Mouse (Mus musculus) heart, embryonic 11.5 days (tissue): ENCODE measurements around the gene Col23a1. TPM values are rescaled to one million over a fixed set of nuclear protein-coding genes. Genes with fewer than 3 reads are reported as not detected.

ENCODE experiments used
- ATAC-seq: fragments of 200-750 bp; cut with Nextera tagmentation; replicated peaks from 2 replicates; pipeline ENCODE4 v1.8.0; 2017; ENCODE audit warnings: moderate library complexity; ENCODE audit not compliant: insufficient number of reproducible peaks, low FRiP score, low TSS enrichment
- H3K27ac ChIP-seq: fragments of 300-500 bp; sonication (generic); 2 replicates; pipeline ENCODE4 v1.5.1; 2014; ENCODE audit warnings: mild to moderate bottlenecking, low read depth, low read length
- H3K27me3 ChIP-seq: fragments of 300-500 bp; sonication (generic); 2 replicates; pipeline ENCODE4 v1.6.1; 2014; ENCODE audit warnings: mild to moderate bottlenecking, low read length, mixed read lengths; ENCODE audit not compliant: control insufficient read depth, insufficient read depth
- H3K36me3 ChIP-seq: fragments of 300-500 bp; sonication (generic); 2 replicates; pipeline ENCODE4 v1.6.1; 2014; ENCODE audit warnings: mild to moderate bottlenecking, low read length, moderate library complexity, mixed read lengths; ENCODE audit not compliant: control insufficient read depth, insufficient read depth
- H3K4me1 ChIP-seq: fragments of 300-500 bp; sonication (generic); 2 replicates; pipeline ENCODE4 v1.6.1; 2014; ENCODE audit warnings: low read length; ENCODE audit not compliant: control insufficient read depth, insufficient read depth
- H3K4me2 ChIP-seq: fragments of 300-500 bp; sonication (generic); 2 replicates; pipeline ENCODE4 v1.6.1; 2014; ENCODE audit warnings: mild to moderate bottlenecking, moderate library complexity
- H3K4me3 ChIP-seq: fragments of 300-500 bp; sonication (generic); 2 replicates; pipeline ENCODE4 v1.5.1; 2014; ENCODE audit warnings: low read depth, low read length
- H3K9ac ChIP-seq: fragments of 300-500 bp; sonication (generic); 2 replicates; pipeline ENCODE4 v1.6.1; 2014; ENCODE audit warnings: mild to moderate bottlenecking, low read depth, low read length, moderate library complexity
- H3K9me3 ChIP-seq: fragments of 300-500 bp; sonication (generic); replicated peaks from 2 replicates; pipeline ENCODE4 v1.6.1; 2016; ENCODE audit warnings: low read length; ENCODE audit not compliant: control insufficient read depth
- WGBS: fragments of 180-500 bp; shearing (Covaris S2); extraction: QIAGEN DNeasy Blood & Tissue Kit; methylation state at CpG from one replicate; pipeline ENCODE4 v1.1.7; 2014; ENCODE audit not compliant: insufficient replicate concordance; 5-methylcytosine and 5-hydroxymethylcytosine counted together
- polyA plus RNA-seq: library from polyadenylated mRNA; unstranded; fragments of >200 nt; fragmentation: Nextera tagmentation; extraction: Ambion mirVana; gene quantifications from 2 replicates; pipeline ENCODE4 v1.2.1, GENCODE M21; 2014

Col23a1 gene
- polyA plus RNA-seq, 1 experiment from 2014 or later: 10.3 TPM

- H3K36me3 ChIP-seq: no peaks in the 10 kb centered on the region
- 89% methylated on average over 3 of the region's 3 CpGs for WGBS
- ATAC-seq: no peak
Observed at GRCm38 (mm10) chr11:51518100-51518499, 228.4 kb downstream of the Col23a1 start.

DNA sequence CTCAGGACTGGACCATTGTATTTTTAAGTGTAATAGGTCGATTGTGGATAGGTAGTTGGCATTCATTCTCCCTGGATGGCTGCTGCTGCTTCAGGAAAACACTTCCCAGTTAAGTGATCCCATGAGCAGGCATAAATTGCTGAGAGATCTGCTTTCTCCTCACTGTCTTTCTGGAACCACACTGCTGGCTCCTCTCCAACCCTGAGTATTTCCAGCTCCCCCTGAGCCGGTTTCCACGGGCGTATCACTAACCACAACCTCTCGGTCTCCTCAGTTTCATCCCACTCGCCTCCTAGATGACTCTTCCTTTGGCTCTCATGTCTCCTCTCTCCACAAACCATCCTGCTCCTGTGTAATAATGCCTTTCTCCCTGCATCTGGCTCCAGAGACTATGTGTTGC is 228.9 kb downstream of the Col23a1 start:
- Histone ChIP-seq H3K9me3 (no peaks in the 10 kb centered on the region), H3K9ac (no peak overlapping the region)

More at GRCm38 (mm10) chr11:51518100-51518499, 228.4 kb downstream of the Col23a1 start:
- Histone ChIP-seq H3K4me1 (no peaks in the 10 kb centered on the region), H3K27me3 (no peaks in the 10 kb centered on the region), H3K4me2 (no peak overlapping the region), H3K9ac (no peak overlapping the region), H3K9me3 (no peaks in the 10 kb centered on the region), H3K4me3 (no peak overlapping the region), H3K27ac (no peak overlapping the region)

GRCm38 (mm10) chr11:51521440-51521839 is 231.7 kb downstream of the Col23a1 start:
- no peak overlapping the region for H3K9ac ChIP-seq
- 33% methylated on average over 3 of the region's 3 CpGs for WGBS
- ATAC-seq: 0 out of 2 replicates have a peak, but pooled peaks have one; percentile 63
- no peaks in the 10 kb centered on the region for H3K9me3 ChIP-seq
- no peak overlapping the region for H3K4me2 ChIP-seq
- no peak overlapping the region for H3K27ac ChIP-seq
- no peaks in the 10 kb centered on the region for H3K36me3 ChIP-seq
- H3K4me1 ChIP-seq: peaks cover 3% of the 10 kb centered on the region; the same call in 1 of the 2 replicates
- H3K4me3 ChIP-seq: no peak overlapping the region
- H3K27me3 ChIP-seq: no peaks in the 10 kb centered on the region

More for the DNA sequence above, 228.9 kb downstream of the Col23a1 start:
- no peaks in the 10 kb centered on the region for H3K36me3 ChIP-seq
- ATAC-seq: no peak
- 89% methylated on average over 6 of the region's 6 CpGs for WGBS
- no peak overlapping the region for H3K27ac ChIP-seq
- no peaks in the 10 kb centered on the region for H3K27me3 ChIP-seq
- H3K4me1 ChIP-seq: peaks cover 2% of the 10 kb centered on the region; the same call in 1 of the 2 replicates
- no peak overlapping the region for H3K4me3 ChIP-seq
- no peak overlapping the region for H3K4me2 ChIP-seq

DNA sequence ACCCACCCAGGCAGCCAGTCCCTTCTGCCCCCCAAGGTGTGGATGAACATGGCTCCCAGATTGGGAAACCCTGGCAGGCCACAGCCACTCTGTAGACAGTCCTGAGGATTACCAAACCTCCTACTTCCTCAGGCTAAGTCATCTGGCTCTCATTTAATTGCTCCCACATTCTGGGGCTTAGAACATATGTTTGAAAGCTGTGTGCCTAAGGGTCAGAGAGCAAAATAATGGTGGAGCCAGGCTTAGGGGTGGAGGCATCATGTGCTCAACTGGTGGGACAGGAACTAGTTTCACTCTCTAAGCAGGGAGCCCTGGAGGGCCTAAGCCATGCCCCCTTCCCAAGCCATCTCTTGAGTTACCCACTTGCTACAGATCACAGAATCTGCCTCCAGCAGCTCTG is 233.5 kb downstream of the Col23a1 start:
- Histone ChIP-seq H3K27me3 (no peaks in the 10 kb centered on the region), H3K4me3 (no peak overlapping the region), H3K27ac (no peak overlapping the region), H3K36me3 (no peaks in the 10 kb centered on the region), H3K4me2 (no peak overlapping the region), H3K4me1 (peaks cover 16% of the 10 kb centered on the region), H3K9me3 (no peaks in the 10 kb centered on the region), H3K9ac (no peak overlapping the region)
- ATAC-seq: no peak

DNA sequence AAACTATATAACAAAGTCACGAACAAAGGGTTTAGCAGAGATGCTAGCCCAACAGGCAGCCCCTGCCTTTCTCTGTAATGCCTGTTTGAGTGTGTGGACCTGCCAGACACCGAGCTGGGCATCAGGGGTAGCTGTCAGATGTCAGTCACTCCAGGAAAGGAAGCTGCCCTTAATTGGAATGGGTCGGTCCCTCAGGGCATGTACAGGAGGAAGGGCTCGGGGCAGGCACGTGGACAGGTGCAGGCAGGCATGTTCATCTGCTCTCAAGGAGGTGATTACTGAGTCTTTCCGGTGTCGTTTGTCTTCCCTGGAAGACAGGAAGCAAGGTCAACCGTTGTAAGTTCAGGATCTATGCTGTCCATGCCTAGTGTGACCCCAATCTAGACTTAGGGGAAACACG is 233.9 kb downstream of the Col23a1 start:
- Histone ChIP-seq H3K27ac (no peak overlapping the region), H3K4me2 (no peak overlapping the region), H3K4me3 (no peak overlapping the region), H3K36me3 (no peaks in the 10 kb centered on the region), H3K27me3 (no peaks in the 10 kb centered on the region), H3K4me1 (peaks cover 16% of the 10 kb centered on the region), H3K9ac (no peak overlapping the region), H3K9me3 (no peaks in the 10 kb centered on the region)
- ATAC-seq: no peak
- 63% methylated on average over 9 of the region's 9 CpGs for WGBS

- Histone ChIP-seq H3K9me3 (no peaks in the 10 kb centered on the region), H3K4me2 (peak overlapping the region; percentile 21; the same call in 1 of the 2 replicates), H3K27me3 (no peaks in the 10 kb centered on the region), H3K36me3 (no peaks in the 10 kb centered on the region), H3K4me3 (no peak overlapping the region), H3K4me1 (peaks cover 16% of the 10 kb centered on the region), H3K27ac (no peak overlapping the region), H3K9ac (no peak overlapping the region)
- WGBS: 26% methylated on average over 14 of the region's 14 CpGs
- ATAC-seq: no peak
Observed at GRCm38 (mm10) chr11:51526631-51527161, 237.0 kb downstream of the Col23a1 start.

DNA sequence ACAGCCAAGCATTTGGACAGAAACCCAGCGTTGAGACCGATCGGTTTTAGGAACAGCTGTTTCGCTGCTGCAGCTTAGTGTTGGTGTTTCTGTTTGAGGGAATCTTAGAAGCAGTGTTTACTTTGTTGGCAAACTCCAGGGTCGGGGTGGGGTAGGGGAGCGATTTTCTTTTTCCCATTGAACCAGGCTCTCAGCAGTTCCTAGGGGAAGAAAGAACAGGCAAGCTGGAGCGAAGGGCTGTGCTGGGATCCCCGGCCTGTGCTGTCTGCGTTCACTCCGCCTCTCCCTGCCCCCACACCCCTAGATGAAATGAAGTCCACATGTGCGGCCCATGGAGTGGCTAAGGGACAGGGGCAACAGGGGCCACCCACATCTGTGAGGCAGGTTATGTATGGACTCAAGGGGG is 243.4 kb downstream of the Col23a1 start:
- Histone ChIP-seq H3K36me3 (no peaks in the 10 kb centered on the region), H3K27ac (no peak overlapping the region), H3K27me3 (peaks cover 2% of the 10 kb centered on the region; the same call in 1 of the 2 replicates), H3K9ac (no peak overlapping the region), H3K4me1 (no peaks in the 10 kb centered on the region), H3K4me3 (no peak overlapping the region), H3K4me2 (no peak overlapping the region), H3K9me3 (no peaks in the 10 kb centered on the region)
- ATAC-seq: no peak
- 64% methylated on average over 11 of the region's 11 CpGs for WGBS

- Histone ChIP-seq H3K27me3 (peaks cover 2% of the 10 kb centered on the region; the same call in 1 of the 2 replicates), H3K4me2 (no peak overlapping the region), H3K4me1 (no peaks in the 10 kb centered on the region), H3K9me3 (no peaks in the 10 kb centered on the region), H3K27ac (no peak overlapping the region), H3K36me3 (no peaks in the 10 kb centered on the region), H3K9ac (no peak overlapping the region), H3K4me3 (no peak overlapping the region)
- WGBS: 27% methylated on average over 2 of the region's 2 CpGs
- no peak for ATAC-seq
Observed at GRCm38 (mm10) chr11:51534314-51534713, 244.6 kb downstream of the Col23a1 start.

DNA sequence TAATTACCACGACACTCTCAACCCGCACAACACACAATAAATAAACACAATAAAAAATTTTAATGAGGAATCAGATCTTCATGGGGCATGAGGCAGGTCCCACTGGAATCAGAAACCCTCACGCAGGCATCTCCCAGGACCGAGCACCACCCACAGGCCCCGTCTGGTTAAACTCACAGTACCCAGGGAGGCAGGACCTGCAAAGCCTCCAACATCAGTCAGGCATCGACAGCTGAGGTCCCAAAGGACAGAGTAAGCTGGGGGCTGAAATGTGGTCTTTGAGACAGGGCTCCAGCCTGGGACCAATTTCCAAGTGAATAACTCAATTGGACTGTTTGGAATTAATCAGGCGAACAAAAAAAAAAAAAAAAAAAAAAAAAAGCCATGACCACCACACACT is 248.7 kb downstream of the Col23a1 start:
- Histone ChIP-seq H3K27me3 (peaks cover 2% of the 10 kb centered on the region; the same call in 1 of the 2 replicates), H3K9ac (no peak overlapping the region), H3K4me2 (no peak overlapping the region), H3K4me1 (no peaks in the 10 kb centered on the region), H3K4me3 (no peak overlapping the region), H3K9me3 (no peaks in the 10 kb centered on the region), H3K27ac (no peak overlapping the region), H3K36me3 (no peaks in the 10 kb centered on the region)
- WGBS: 56% methylated on average over 7 of the region's 7 CpGs
- no peak for ATAC-seq
